Mouse (Mus musculus): ENCODE results near the gene Defb26. TPM values are rescaled to one million over a fixed set of nuclear protein-coding genes. Genes with fewer than 3 reads are reported as not detected.

Gene Defb26
- polyA plus RNA-seq, 1 experiment, result not detected

- whole genome bisulfite sequencing, result 79% methylated on average over 4 of the region's 4 CpGs
- Histone ChIP-seq H3K27ac (ENCODE audit: insufficient read depth, low read depth, low read length) (no peak within 1 kb of the TSS), H3K4me3 (ENCODE audit: insufficient read depth, low read depth, low read length) (no peak within 1 kb of the TSS), H3K4me1 (ENCODE audit: control insufficient read depth, insufficient read depth, low read length) (no peaks in the 10 kb centered on the region)
- TF ChIP-seq POLR2A (IDR thresholded peaks at IDR 0.05; ENCODE audit: insufficient read depth, low read depth, low read length), result no peak
- no peak for TF ChIP-seq CTCF (IDR thresholded peaks at IDR 0.05; ENCODE audit: insufficient read depth, low read depth, low read length)
Observed at GRCm38 (mm10) chr2:152517981-152518380, 6.5 kb upstream of the Defb26 start, which contains the start of gene Defb28. TSS of gene Defb28 (plus strand) at chr2:152518255.

GRCm38 (mm10) chr2:152516084-152516483, 4.6 kb upstream of the Defb26 start:
- H3K4me3 ChIP-seq (ENCODE audit: insufficient read depth, low read depth, low read length), result no peak overlapping the region
- no peaks in the 10 kb centered on the region for H3K4me1 ChIP-seq (ENCODE audit: control insufficient read depth, insufficient read depth, low read length)
- H3K27ac ChIP-seq (ENCODE audit: insufficient read depth, low read depth, low read length), result no peak overlapping the region
- 49% methylated on average over 4 of the region's 4 CpGs for WGBS
- no peak for TF ChIP-seq CTCF (IDR thresholded peaks at IDR 0.05; ENCODE audit: insufficient read depth, low read depth, low read length)
- no peak for TF ChIP-seq POLR2A (IDR thresholded peaks at IDR 0.05; ENCODE audit: insufficient read depth, low read depth, low read length)

DNA sequence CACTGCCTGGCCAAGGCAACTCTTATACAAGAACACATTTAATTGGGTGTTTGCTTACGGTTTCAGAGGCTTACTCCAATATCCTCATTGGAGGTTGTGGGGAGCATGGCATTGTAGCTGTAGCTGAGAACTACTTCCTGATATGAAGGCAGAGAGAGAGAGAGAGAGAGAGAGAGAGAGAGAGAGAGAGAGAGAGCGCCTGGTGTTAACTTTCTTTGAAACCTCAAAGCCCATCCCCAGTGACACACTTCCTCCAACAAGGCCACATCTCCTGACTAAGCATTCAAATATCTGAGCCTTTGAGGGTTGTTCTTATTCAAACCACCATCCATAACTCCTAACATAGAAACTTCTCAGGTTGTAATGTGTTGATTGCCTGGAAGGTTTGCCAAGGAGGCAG, 7.5 kb downstream of the Defb26 start:
- 95% methylated on average over 2 of the region's 2 CpGs for WGBS
- Histone ChIP-seq H3K4me1 (ENCODE audit: control insufficient read depth, insufficient read depth, low read length) (no peaks in the 10 kb centered on the region), H3K4me3 (ENCODE audit: insufficient read depth, low read depth, low read length) (no peak overlapping the region), H3K27ac (ENCODE audit: insufficient read depth, low read depth, low read length) (no peak overlapping the region)
- TF ChIP-seq CTCF (IDR thresholded peaks at IDR 0.05; ENCODE audit: insufficient read depth, low read depth, low read length), result no peak
- no peak for TF ChIP-seq POLR2A (IDR thresholded peaks at IDR 0.05; ENCODE audit: insufficient read depth, low read depth, low read length)

DNA sequence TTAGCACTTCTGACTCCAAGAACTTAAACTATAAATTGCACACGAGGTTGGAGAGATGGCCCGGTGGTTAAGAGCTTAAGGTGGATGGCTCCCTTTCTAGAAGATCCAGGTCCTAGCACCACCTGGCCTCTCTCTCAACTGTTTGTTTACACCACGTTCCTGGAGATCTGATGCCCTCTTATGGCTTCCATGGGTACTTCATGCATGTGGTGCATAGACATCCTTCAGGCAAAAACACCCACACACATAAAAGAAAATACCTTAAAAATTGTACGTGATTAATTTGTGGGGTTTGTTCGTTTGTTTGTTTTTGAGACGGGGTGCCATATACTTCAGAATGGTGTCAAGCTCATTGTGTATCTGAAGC, 10.6 kb downstream of the Defb26 start:
- Histone ChIP-seq H3K4me1 (ENCODE audit: control insufficient read depth, insufficient read depth, low read length) (no peaks in the 10 kb centered on the region), H3K4me3 (ENCODE audit: insufficient read depth, low read depth, low read length) (no peak overlapping the region), H3K27ac (ENCODE audit: insufficient read depth, low read depth, low read length) (no peak overlapping the region)
- 79% methylated on average over 6 of the region's 6 CpGs for WGBS
- no peak for TF ChIP-seq POLR2A (IDR thresholded peaks at IDR 0.05; ENCODE audit: insufficient read depth, low read depth, low read length)
- no peak for TF ChIP-seq CTCF (IDR thresholded peaks at IDR 0.05; ENCODE audit: insufficient read depth, low read depth, low read length)

GRCm38 (mm10) chr2:152500204-152500862, 11.2 kb downstream of the Defb26 start:
- Histone ChIP-seq H3K4me1 (ENCODE audit: control insufficient read depth, insufficient read depth, low read length) (no peaks in the 10 kb centered on the region), H3K4me3 (ENCODE audit: insufficient read depth, low read depth, low read length) (no peak overlapping the region), H3K27ac (ENCODE audit: insufficient read depth, low read depth, low read length) (no peak overlapping the region)
- TF ChIP-seq CTCF (IDR thresholded peaks at IDR 0.05; ENCODE audit: insufficient read depth, low read depth, low read length) (no peak), POLR2A (IDR thresholded peaks at IDR 0.05; ENCODE audit: insufficient read depth, low read depth, low read length) (no peak)
- WGBS, result 69% methylated on average over 7 of the region's 7 CpGs

GRCm38 (mm10) chr2:152498020-152498419, 13.5 kb downstream of the Defb26 start:
- 75% methylated on average over 6 of the region's 6 CpGs for WGBS
- H3K4me3 ChIP-seq (ENCODE audit: insufficient read depth, low read depth, low read length), result no peak overlapping the region
- TF ChIP-seq POLR2A (IDR thresholded peaks at IDR 0.05; ENCODE audit: insufficient read depth, low read depth, low read length) (no peak), CTCF (IDR thresholded peaks at IDR 0.05; ENCODE audit: insufficient read depth, low read depth, low read length) (no peak)
- H3K27ac ChIP-seq (ENCODE audit: insufficient read depth, low read depth, low read length), result no peak overlapping the region
- H3K4me1 ChIP-seq (ENCODE audit: control insufficient read depth, insufficient read depth, low read length), result no peaks in the 10 kb centered on the region

DNA sequence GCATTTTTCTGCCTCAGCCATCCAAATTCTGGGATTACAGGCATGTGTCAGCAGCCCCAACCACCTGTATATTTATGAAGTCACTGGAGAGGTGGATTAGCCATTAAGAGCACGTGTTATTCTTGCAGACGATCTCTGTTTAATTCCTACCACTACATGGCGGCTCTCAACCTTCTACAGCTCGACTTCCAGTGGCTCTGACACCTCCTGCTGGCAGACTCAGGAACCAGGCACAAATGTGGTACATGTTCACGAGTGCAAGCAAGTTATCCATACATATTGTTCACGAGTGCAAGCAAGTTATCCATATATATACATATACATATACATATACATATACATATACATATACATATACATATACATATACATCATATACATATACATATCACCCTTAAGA, 18.3 kb downstream of the Defb26 start:
- H3K4me3 ChIP-seq (ENCODE audit: insufficient read depth, low read depth, low read length), result no peak overlapping the region
- H3K4me1 ChIP-seq (ENCODE audit: control insufficient read depth, insufficient read depth, low read length), result no peaks in the 10 kb centered on the region
- TF ChIP-seq POLR2A (IDR thresholded peaks at IDR 0.05; ENCODE audit: insufficient read depth, low read depth, low read length) (no peak), CTCF (IDR thresholded peaks at IDR 0.05; ENCODE audit: insufficient read depth, low read depth, low read length) (no peak)
- H3K27ac ChIP-seq (ENCODE audit: insufficient read depth, low read depth, low read length), result no peak overlapping the region
- WGBS, result 82% methylated on average over 6 of the region's 6 CpGs

DNA sequence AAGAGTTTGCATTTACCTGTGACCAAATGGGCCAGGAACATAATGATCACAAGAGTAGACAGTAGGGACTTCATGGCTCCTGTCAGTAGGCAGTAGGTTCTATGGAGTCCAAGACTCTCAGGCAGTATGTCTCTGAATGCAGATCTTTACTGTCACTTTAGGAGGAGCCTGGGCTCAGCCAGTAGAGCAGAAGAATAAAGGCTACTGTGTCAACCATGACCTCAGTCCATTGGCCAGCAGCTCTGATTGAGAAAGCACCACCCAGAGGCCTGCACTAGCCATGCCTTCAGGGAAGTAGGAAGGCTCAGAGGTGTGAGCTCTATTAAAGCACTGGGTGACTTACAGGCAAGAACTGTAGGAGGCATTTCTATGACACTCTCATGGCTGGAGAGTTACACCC, 21.5 kb downstream of the Defb26 start, which contains the start of gene Defb22:
Gene Defb22, minus strand, starts transcription at position 101 of the 400 bp plus-strand sequence.
- TF ChIP-seq CTCF (IDR thresholded peaks at IDR 0.05; ENCODE audit: insufficient read depth, low read depth, low read length) (no peak), POLR2A (IDR thresholded peaks at IDR 0.05; ENCODE audit: insufficient read depth, low read depth, low read length) (no peak)
- no peak within 1 kb of the TSS for H3K27ac ChIP-seq (ENCODE audit: insufficient read depth, low read depth, low read length)
- no peaks in the 10 kb centered on the region for H3K4me1 ChIP-seq (ENCODE audit: control insufficient read depth, insufficient read depth, low read length)
- H3K4me3 ChIP-seq (ENCODE audit: insufficient read depth, low read depth, low read length), result no peak within 1 kb of the TSS

- Histone ChIP-seq H3K4me1 (ENCODE audit: control insufficient read depth, insufficient read depth, low read length) (no peaks in the 10 kb centered on the region), H3K27ac (ENCODE audit: insufficient read depth, low read depth, low read length) (no peak overlapping the region), H3K4me3 (ENCODE audit: insufficient read depth, low read depth, low read length) (no peak overlapping the region)
- WGBS, result 73% methylated on average over 2 of the region's 2 CpGs
- TF ChIP-seq CTCF (IDR thresholded peaks at IDR 0.05; ENCODE audit: insufficient read depth, low read depth, low read length) (no peak), POLR2A (IDR thresholded peaks at IDR 0.05; ENCODE audit: insufficient read depth, low read depth, low read length) (no peak)
Observed at GRCm38 (mm10) chr2:152487024-152487423, 24.5 kb downstream of the Defb26 start.

Measured in olfactory bulb, adult 2 months (tissue).